Mouse (Mus musculus): ENCODE data around the gene Cdk6.

GRCm38 (mm10) chr5:3356261-3356778 lies 15.0 kb downstream of the Cdk6 start:
- no peak for TF ChIP-seq MAFK (IDR thresholded peaks at IDR 0.05; ENCODE audit: insufficient read depth, low read depth, low read length)
- no peak for TF ChIP-seq HCFC1 (IDR thresholded peaks at IDR 0.05; ENCODE audit: borderline replicate concordance, insufficient read depth, low read length)
